Mouse (Mus musculus) brain, embryonic 14.5 days (tissue): ENCODE measurements at regions not wholly inside any gene's neighbourhood (a gene's known extent, or its start where the extent isn't known, plus 50 kb on each side); places are given as distances from the start of the nearest gene placed in this dataset.

ENCODE experiments used
- CTCF ChIP-seq: fragments of 200-500 bp; IDR thresholded peaks from 2 replicates; pipeline ENCODE4 v1.5.1; 2012; ENCODE audit warnings: inconsistent platforms, mild to moderate bottlenecking, moderate library complexity, borderline replicate concordance; ENCODE audit not compliant: insufficient read depth, insufficient read length; ENCODE audit errors: extremely low read depth
- POLR2A ChIP-seq: fragments of 200-500 bp; IDR thresholded peaks from 2 replicates; pipeline ENCODE4 v1.6.1; 2012; ENCODE audit warnings: mild to moderate bottlenecking, inconsistent platforms, borderline replicate concordance; ENCODE audit not compliant: poor library complexity, insufficient read depth, insufficient read length, severe bottlenecking; ENCODE audit errors: extremely low read depth

DNA sequence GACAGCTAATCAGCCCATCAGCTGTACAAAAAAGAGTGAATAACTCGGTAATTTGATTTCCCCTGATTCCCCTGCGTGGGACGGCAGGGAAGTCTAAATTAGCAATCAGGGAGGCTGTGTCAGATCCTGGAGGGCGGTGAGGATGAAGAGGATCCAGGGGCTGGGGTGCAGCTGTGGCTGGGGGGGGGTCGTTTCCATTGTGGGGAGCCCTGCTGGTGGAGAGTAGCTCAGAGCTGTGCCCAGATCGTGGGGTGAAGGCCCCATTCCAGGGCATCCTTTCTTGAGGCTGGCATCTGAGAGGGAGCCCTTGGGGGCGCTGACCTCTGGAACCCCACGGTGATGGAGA, 155.3 kb upstream of the Zc3h12a start:
- no peak for TF ChIP-seq CTCF
- TF ChIP-seq POLR2A = no peak
